In genomic region chr8:4730942-4731341, GRCm38 (mm10) we compare ENCODE assay signal across 13 mouse cellular contexts. TPM values are rescaled to one million over a fixed set of nuclear protein-coding genes. Genes with fewer than 3 reads are reported as not detected.
DNase-seq lines count a peak whose midpoint lies in the region; ATAC-seq and TF ChIP-seq lines count a peak whose summit lies in the region.
"Had no signal": no experiment of that assay in that cellular context is flagged by ENCODE, and none has a peak within 500 bp of the region (broad histone marks: within the 10 kb centered on the region; RNA-seq: fewer than 3 reads in every experiment).

No protein-coding gene starts in this region.

- peak; percentile 29 for TF ChIP-seq CTCF in heart, adult 2 months (IDR thresholded peaks at IDR 0.05)
- TF ChIP-seq CTCF in MEL (IDR thresholded peaks at IDR 0.05 in 2 of 3, conservative IDR thresholded peaks at IDR 0.05 in 1 of 3; ENCODE audit: control insufficient read depth in 1 of 3, insufficient read depth in 1 of 3, low read depth in 2 of 3, low read length in 3 of 3, poor library complexity in 1 of 3, severe bottlenecking in 1 of 3) = peak; percentile 32 to 58 (median 49)

- H3K9me3 ChIP-seq in MEL (replicated peaks; ENCODE audit: insufficient read depth, low read length) = no peaks in the 10 kb centered on the region
- H3K9me3 ChIP-seq in heart, embryonic 11.5 days (replicated peaks; ENCODE audit: control insufficient read depth, low read length) = no peaks in the 10 kb centered on the region
- H3K9me3 ChIP-seq: stomach, embryonic 15.5 days had no signal

- H3K36me3 ChIP-seq in heart, adult 2 months (ENCODE audit: control insufficient read depth, insufficient read depth, low read length) = no peaks in the 10 kb centered on the region
- no peaks in the 10 kb centered on the region for H3K36me3 ChIP-seq in MEL (ENCODE audit: control insufficient read depth in 1 of 2, insufficient read depth in 2 of 2, low read length in 2 of 2)
- peaks cover 2% of the 10 kb centered on the region; the same call in 1 of the 2 replicates for H3K36me3 ChIP-seq in heart, embryonic 11.5 days (ENCODE audit: control insufficient read depth, insufficient read depth, low read length)

- no peak for DNase-seq in heart, adult 2 months
- no peak for DNase-seq in heart, postnatal 36 days
- DNase-seq in 416B (ENCODE audit: low read depth) = peak; percentile 74
- peak; percentile 51 for DNase-seq in MEL (ENCODE audit: low read depth, low spot score)
- peak; percentile 30 for DNase-seq in c-Kit-positive CD71-positive TER-119-positive erythroid progenitor cells, embryonic 14.5 days (ENCODE audit: low spot score)
- no peak for DNase-seq in urinary bladder, postnatal 36 days (ENCODE audit: low spot score in 2 of 2)
- no peak for DNase-seq in left cerebral cortex, postnatal 10 days (ENCODE audit: extremely low spot score in 1 of 2, low spot score in 2 of 2)
- DNase-seq: kidney, postnatal 10 days had no signal

- ATAC-seq in heart, embryonic 11.5 days (replicated peaks; ENCODE audit: insufficient number of reproducible peaks, low FRiP score, low TSS enrichment) = no peak

- no peak overlapping the region for H3K4me2 ChIP-seq in heart, embryonic 11.5 days
- H3K4me2 ChIP-seq: hindbrain, embryonic 14.5 days; midbrain, embryonic 12.5 days; stomach, embryonic 15.5 days had no signal

- H3K9ac ChIP-seq in heart, adult 2 months (ENCODE audit: low read depth, low read length) = no peak overlapping the region
- no peak overlapping the region for H3K9ac ChIP-seq in MEL (ENCODE audit: control insufficient read depth, low read depth, low read length, poor library complexity, severe bottlenecking)
- no peak overlapping the region for H3K9ac ChIP-seq in heart, embryonic 11.5 days (ENCODE audit: low read depth, low read length)
- H3K9ac ChIP-seq: hindbrain, embryonic 14.5 days; midbrain, embryonic 12.5 days; stomach, embryonic 15.5 days had no signal

- H3K27ac ChIP-seq in heart, adult 2 months = no peak overlapping the region
- H3K27ac ChIP-seq in MEL (ENCODE audit: control insufficient read depth, low read depth, low read length) = no peak overlapping the region
- no peak overlapping the region for H3K27ac ChIP-seq in heart, embryonic 11.5 days (ENCODE audit: low read depth, low read length)
- H3K27ac ChIP-seq: hindbrain, embryonic 14.5 days; midbrain, embryonic 12.5 days; stomach, embryonic 15.5 days had no signal

- no peak for TF ChIP-seq EP300 in heart, adult 2 months (IDR thresholded peaks at IDR 0.05; ENCODE audit: insufficient read depth, low read depth, low read length)
- TF ChIP-seq EP300 in MEL (IDR thresholded peaks at IDR 0.05; ENCODE audit: low read depth in 1 of 2, low read length in 2 of 2) = no peak

- H3K4me3 ChIP-seq in heart, adult 2 months = no peak overlapping the region
- H3K4me3 ChIP-seq in MEL (ENCODE audit: control insufficient read depth in 1 of 2, insufficient read depth in 1 of 2, low read depth in 2 of 2, low read length in 2 of 2) = no peak overlapping the region
- no peak overlapping the region for H3K4me3 ChIP-seq in heart, embryonic 11.5 days (ENCODE audit: low read depth, low read length)
- H3K4me3 ChIP-seq: erythroblast, embryonic 14.5 days; midbrain, embryonic 12.5 days; stomach, embryonic 15.5 days had no signal

- 76% methylated on average over 1 of the region's 1 CpGs for WGBS in heart, adult 2 months
- WGBS in heart, embryonic 11.5 days (ENCODE audit: insufficient replicate concordance) = 85% methylated on average over 1 of the region's 1 CpGs

- H3K27me3 ChIP-seq in heart, adult 2 months (ENCODE audit: control insufficient read depth, insufficient read depth, low read length) = no peaks in the 10 kb centered on the region
- H3K27me3 ChIP-seq in MEL (ENCODE audit: control insufficient read depth in 1 of 2, insufficient read depth in 2 of 2, low read length in 2 of 2) = no peaks in the 10 kb centered on the region
- no peaks in the 10 kb centered on the region for H3K27me3 ChIP-seq in heart, embryonic 11.5 days (ENCODE audit: control insufficient read depth, insufficient read depth, low read length)
- H3K27me3 ChIP-seq: midbrain, embryonic 12.5 days; stomach, embryonic 15.5 days had no signal

- intact Hi-C loops in heart, adult 2 months (cut with DNase I) = no loop called here
- intact Hi-C loops in heart, postnatal 36 days (cut with DNase I) = no loop called here
- intact Hi-C loops in left cerebral cortex, postnatal 10 days (cut with DNase I) = no loop called here

- no peaks in the 10 kb centered on the region for H3K4me1 ChIP-seq in heart, adult 2 months (ENCODE audit: control insufficient read depth, insufficient read depth, low read length)
- H3K4me1 ChIP-seq in MEL (ENCODE audit: control insufficient read depth in 1 of 2, insufficient read depth in 2 of 2, low read length in 2 of 2) = no peaks in the 10 kb centered on the region
- no peaks in the 10 kb centered on the region for H3K4me1 ChIP-seq in heart, embryonic 11.5 days (ENCODE audit: control insufficient read depth, insufficient read depth, low read length)
- H3K4me1 ChIP-seq: midbrain, embryonic 12.5 days; stomach, embryonic 15.5 days had no signal

- peak; percentile 63 for TF ChIP-seq RAD21 in MEL (IDR thresholded peaks at IDR 0.05; ENCODE audit: low read depth, low read length)

- no peak for TF ChIP-seq POLR2A in heart, adult 2 months (IDR thresholded peaks at IDR 0.05; ENCODE audit: insufficient read depth, low read depth, low read length)
- TF ChIP-seq POLR2A in MEL (IDR thresholded peaks at IDR 0.05; ENCODE audit: control insufficient read depth in 1 of 2, insufficient read depth in 1 of 2, low read depth in 1 of 2, low read length in 2 of 2, poor library complexity in 1 of 2) = no peak

- no peaks in the 10 kb centered on the region for H3K79me2 ChIP-seq in heart, adult 2 months (replicated peaks; ENCODE audit: control insufficient read depth, insufficient read depth, low read length)
- H3K79me2 ChIP-seq in MEL (ENCODE audit: control insufficient read depth, insufficient read depth, low read length, poor library complexity) = no peaks in the 10 kb centered on the region

TF ChIP-seq in MEL, 35 proteins besides CTCF, POLR2A, EP300 and RAD21:
- TF ChIP-seq SMC3 (IDR thresholded peaks at IDR 0.05; ENCODE audit: low read depth, low read length) = peak; percentile 64
- TF ChIP-seq GATA1 (IDR thresholded peaks at IDR 0.05; ENCODE audit: low read depth, low read length) = no peak
- TF ChIP-seq ZC3H11A (IDR thresholded peaks at IDR 0.05; ENCODE audit: low read depth, low read length) = peak; percentile 32

RNA-seq across cellular contexts. Expression of gene Shcbp1, which starts 48.4 kb away (rescaled TPM):
- under 1 TPM; 0.44 to 0.64 TPM for total RNA-seq in heart, adult 2 months (2021)
- 0.18 and 0.47 TPM in 2 replicates for polyA plus RNA-seq in heart, adult 2 months (2012; rRNA removed)
- total RNA-seq in heart, postnatal 36 days (2021) = under 1 TPM; 0.44 to 0.76 TPM
- 19.7 and 24.1 TPM in 2 replicates for total RNA-seq in MEL (2012; rRNA removed)
- polyA plus RNA-seq in MEL (2012; ENCODE audit: insufficient read depth in 1 of 2, insufficient read length in 2 of 2, low read depth in 1 of 2, low replicate concordance in 2 of 2, missing spikeins in 1 of 2) = 10 to 100 TPM; 19.2 to 55.9 TPM
- 1 to 10 TPM; 1.7 to 3.0 TPM for total RNA-seq in left cerebral cortex, postnatal 10 days (2021)
- 48.4 and 54.1 TPM in 2 replicates for polyA plus RNA-seq in heart, embryonic 11.5 days (2014; fragmentation: Nextera tagmentation; extraction: Ambion mirVana)

Comparison
In these comparisons a context has a peak if more than half of its experiments do, and no peak if none do; other contexts are left out.
1. DNase-seq: peak in 416B (single experiment), MEL (single experiment) and c-Kit-positive CD71-positive TER-119-positive erythroid progenitor cells, embryonic 14.5 days (single experiment); none in heart, adult 2 months (0 of 2), heart, postnatal 36 days (0 of 2), urinary bladder, postnatal 36 days (0 of 2) and left cerebral cortex, postnatal 10 days (0 of 2).